Mouse (Mus musculus) spleen, adult 2 months (tissue): ENCODE measurements around the gene Cd209a.

ENCODE experiments used
- CTCF ChIP-seq: fragments of 200-500 bp; IDR thresholded peaks from 2 replicates; pipeline ENCODE4 v1.5.1; 2011; ENCODE audit warnings: mild to moderate bottlenecking, inconsistent platforms; ENCODE audit not compliant: insufficient read depth, insufficient read length, insufficient replicate concordance; ENCODE audit errors: extremely low read depth
- POLR2A ChIP-seq: fragments of 200-500 bp; IDR thresholded peaks from 2 replicates; pipeline ENCODE4 v1.6.1; 2011; ENCODE audit warnings: low read depth, low read length, inconsistent platforms

DNA sequence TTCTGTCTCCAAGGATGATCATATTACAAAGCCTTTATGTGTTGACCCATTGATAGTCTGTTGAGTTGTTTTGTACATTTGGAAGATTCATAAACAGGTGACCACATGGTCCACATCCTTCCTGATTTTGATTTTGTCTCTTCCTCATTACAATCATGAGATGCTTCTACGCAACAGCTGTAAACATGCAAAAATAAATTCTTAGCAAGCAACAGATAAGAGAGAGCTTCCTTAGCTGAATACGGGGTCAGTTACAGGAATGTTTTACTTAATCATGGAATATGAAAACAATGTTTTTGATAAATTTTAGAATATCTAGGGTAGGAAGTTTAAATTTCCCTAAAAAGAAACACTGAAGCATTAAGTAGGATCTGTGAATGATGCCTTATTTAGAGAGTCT, 11.8 kb downstream of the Cd209a start:
- TF ChIP-seq POLR2A (no peak), CTCF (no peak)
